Mouse (Mus musculus) hindbrain, embryonic 15.5 days (tissue): Measurements from ENCODE around the gene Trim11. TPM values are rescaled to one million over a fixed set of nuclear protein-coding genes. Genes with fewer than 3 reads are reported as not detected.

Experiments
- ATAC-seq: fragments of 200-750 bp; cut with Nextera tagmentation; 2 replicates; pipeline ENCODE4 v1.8.0; 2017; ENCODE audit warnings: low read depth, moderate number of reproducible peaks, moderate TSS enrichment; ENCODE audit not compliant: low FRiP score
- H3K27ac ChIP-seq: fragments of 300-500 bp; sonication (generic); replicated peaks from 2 replicates; pipeline ENCODE4 v1.5.1; 2015; ENCODE audit warnings: mild to moderate bottlenecking, inconsistent platforms
- H3K27me3 ChIP-seq: fragments of 300-500 bp; sonication (generic); 2 replicates; pipeline ENCODE4 v1.6.1; 2015; ENCODE audit warnings: control low read depth, inconsistent platforms
- H3K36me3 ChIP-seq: fragments of 300-500 bp; sonication (generic); 2 replicates; pipeline ENCODE4 v1.6.1; 2015; ENCODE audit warnings: control low read depth, inconsistent platforms
- H3K4me1 ChIP-seq: fragments of 300-500 bp; sonication (generic); replicated peaks from 2 replicates; pipeline ENCODE4 v1.6.1; 2015; ENCODE audit warnings: control low read depth, inconsistent platforms
- H3K4me2 ChIP-seq: fragments of 300-500 bp; sonication (generic); 2 replicates; pipeline ENCODE4 v1.6.1; 2015; ENCODE audit warnings: moderate library complexity, mild to moderate bottlenecking, inconsistent platforms
- H3K4me3 ChIP-seq: fragments of 300-500 bp; sonication (generic); 2 replicates; pipeline ENCODE4 v1.5.1; 2015; ENCODE audit warnings: mild to moderate bottlenecking, inconsistent platforms
- H3K9ac ChIP-seq: fragments of 300-500 bp; sonication (generic); 2 replicates; pipeline ENCODE4 v1.6.1; 2015; ENCODE audit warnings: inconsistent platforms
- H3K9me3 ChIP-seq: fragments of 300-500 bp; sonication (generic); 2 replicates; pipeline ENCODE4 v1.6.1; 2016; ENCODE audit warnings: control low read depth, inconsistent platforms
- WGBS: fragments of 180-500 bp; shearing (Covaris S2); methylation state at CpG from one replicate; pipeline ENCODE4 v1.1.7; 2015; 5-methylcytosine and 5-hydroxymethylcytosine counted together
- polyA plus RNA-seq: library from polyadenylated mRNA; unstranded; fragments of >200 nt; fragmentation: Nextera tagmentation; extraction: Ambion mirVana; gene quantifications from 2 replicates; pipeline ENCODE4 v1.2.1, GENCODE M21; 2015

The Trim11 gene
- polyA plus RNA-seq, result 19.3 and 20.7 TPM in 2 replicates

DNA sequence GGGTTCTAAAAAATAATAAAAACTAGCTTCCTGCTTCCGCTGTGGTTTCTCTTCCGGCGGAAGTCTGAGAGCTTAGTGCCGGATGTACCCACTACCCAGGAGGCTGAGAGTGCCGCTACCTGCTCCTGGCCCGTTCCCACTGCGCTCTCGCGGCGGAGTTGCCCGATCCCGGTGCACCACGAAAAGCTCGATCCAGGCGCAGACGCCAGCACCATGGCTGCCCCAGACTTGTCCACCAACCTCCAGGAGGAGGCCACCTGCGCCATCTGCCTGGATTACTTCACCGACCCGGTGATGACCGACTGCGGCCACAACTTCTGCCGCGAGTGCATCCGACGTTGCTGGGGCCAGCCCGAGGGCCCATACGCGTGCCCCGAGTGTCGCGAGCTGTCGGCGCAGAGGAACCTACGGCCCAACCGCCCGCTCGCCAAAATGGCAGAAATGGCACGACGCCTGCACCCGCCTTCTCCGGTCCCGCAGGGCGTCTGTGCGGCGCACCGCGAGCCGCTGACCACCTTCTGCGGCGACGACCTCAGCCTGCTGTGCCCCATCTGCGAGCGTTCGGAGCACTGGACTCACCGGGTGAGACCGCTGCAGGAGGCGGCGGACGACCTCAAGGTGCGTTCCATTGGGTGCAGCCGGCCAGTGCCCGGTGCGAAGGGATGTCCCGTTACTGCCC, at the start of gene Trim11:
TSS of gene Trim11 (plus strand) at position 67 of the 679 bp plus-strand sequence.
- peak within 1 kb of the TSS; percentile 95 for H3K9ac ChIP-seq
- under 1% methylated on average over 64 of the region's 64 CpGs for WGBS
- H3K4me1 ChIP-seq, result peaks cover 52% of the 10 kb centered on the region
- no peaks in the 10 kb centered on the region for H3K27me3 ChIP-seq
- 0 out of 2 replicates have a peak, but pooled peaks cover 8% of the 10 kb centered on the region for H3K36me3 ChIP-seq
- peak within 1 kb of the TSS; percentile 97 for H3K4me3 ChIP-seq
- peak; percentile 78 for ATAC-seq
- no peaks in the 10 kb centered on the region for H3K9me3 ChIP-seq
- peak within 1 kb of the TSS; percentile 95 for H3K4me2 ChIP-seq
- peak within 1 kb of the TSS; percentile 73 for H3K27ac ChIP-seq

DNA sequence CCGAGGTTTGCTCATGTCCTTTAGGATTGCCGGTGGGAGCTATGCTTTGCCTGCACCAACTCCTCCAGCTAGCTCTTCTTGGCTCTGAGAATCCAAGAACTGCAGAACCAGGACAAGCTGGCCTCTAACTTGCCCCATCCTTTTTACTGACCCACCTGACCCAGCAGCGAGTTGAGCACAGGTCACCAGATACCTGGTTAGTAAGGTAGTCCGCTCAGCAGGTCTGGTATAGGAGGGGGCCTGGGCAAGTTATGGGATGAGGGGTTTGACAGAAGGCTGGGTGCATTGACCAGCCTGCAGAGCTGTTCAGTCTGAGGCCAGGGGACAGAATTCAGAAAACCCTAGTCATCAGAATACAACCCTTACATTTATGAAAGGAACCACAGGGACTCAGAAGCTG, 48.8 kb upstream of the Trim11 start:
- Histone ChIP-seq H3K36me3 (peaks cover 32% of the 10 kb centered on the region), H3K4me1 (peaks cover 6% of the 10 kb centered on the region; the same call in 1 of the 2 replicates), H3K27me3 (no peaks in the 10 kb centered on the region), H3K9ac (no peak overlapping the region), H3K9me3 (no peaks in the 10 kb centered on the region), H3K27ac (no peak overlapping the region), H3K4me2 (no peak overlapping the region), H3K4me3 (no peak overlapping the region)
- no peak for ATAC-seq
- WGBS, result 69% methylated on average over 4 of the region's 4 CpGs

DNA sequence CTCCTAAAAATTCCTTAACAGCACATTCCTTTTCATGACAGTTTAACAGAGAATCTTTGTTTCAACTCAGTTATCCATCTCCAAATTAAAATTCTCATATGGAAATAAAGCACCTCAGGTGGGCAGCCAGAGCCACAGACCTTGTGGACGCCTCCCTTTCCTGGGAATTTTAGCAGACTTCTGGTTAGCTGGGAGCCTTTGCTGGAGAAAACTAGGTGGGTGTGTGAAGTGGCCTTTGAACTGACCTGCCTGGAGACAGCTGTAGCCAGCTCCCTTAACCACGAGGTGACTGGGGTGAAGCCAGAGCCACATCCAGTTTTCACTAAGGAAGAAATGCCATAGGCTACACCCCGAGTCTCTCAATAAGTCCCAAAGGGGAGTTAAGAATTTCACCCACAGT, 48.3 kb upstream of the Trim11 start:
- 67% methylated on average over 3 of the region's 3 CpGs for WGBS

DNA sequence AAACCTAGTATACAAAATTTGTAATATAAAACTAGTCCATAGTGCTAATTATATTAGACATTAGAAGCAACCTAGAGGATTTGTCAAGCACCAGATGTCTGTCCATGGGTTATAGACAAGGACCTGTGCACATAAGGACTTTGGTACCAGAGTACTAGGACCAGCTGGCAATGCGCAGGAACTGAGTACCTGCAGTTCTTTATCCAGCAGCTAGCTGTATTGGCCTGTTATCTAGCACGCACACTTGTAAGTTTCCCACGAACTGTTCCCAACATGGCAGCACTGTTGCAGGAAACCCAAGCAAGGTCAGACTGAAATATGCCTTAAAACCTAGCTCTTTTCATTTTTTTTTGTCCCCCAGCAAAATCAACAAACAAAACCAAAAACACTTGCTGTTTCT, 47.6 kb upstream of the Trim11 start:
- H3K4me2 ChIP-seq, result no peak overlapping the region
- WGBS, result 96% methylated on average over 3 of the region's 3 CpGs
- H3K4me1 ChIP-seq, result peaks cover 6% of the 10 kb centered on the region; the same call in 1 of the 2 replicates
- no peak overlapping the region for H3K9ac ChIP-seq
- no peak for ATAC-seq
- no peaks in the 10 kb centered on the region for H3K9me3 ChIP-seq
- no peak overlapping the region for H3K4me3 ChIP-seq
- no peak overlapping the region for H3K27ac ChIP-seq
- no peaks in the 10 kb centered on the region for H3K27me3 ChIP-seq
- H3K36me3 ChIP-seq, result peaks cover 42% of the 10 kb centered on the region

More for the DNA sequence above, 48.3 kb upstream of the Trim11 start:
- no peaks in the 10 kb centered on the region for H3K27me3 ChIP-seq
- no peak overlapping the region for H3K27ac ChIP-seq
- H3K4me3 ChIP-seq, result no peak overlapping the region
- peaks cover 6% of the 10 kb centered on the region; the same call in 1 of the 2 replicates for H3K4me1 ChIP-seq
- no peaks in the 10 kb centered on the region for H3K9me3 ChIP-seq
- no peak overlapping the region for H3K9ac ChIP-seq
- no peak for ATAC-seq
- H3K4me2 ChIP-seq, result no peak overlapping the region
- H3K36me3 ChIP-seq, result peaks cover 38% of the 10 kb centered on the region

DNA sequence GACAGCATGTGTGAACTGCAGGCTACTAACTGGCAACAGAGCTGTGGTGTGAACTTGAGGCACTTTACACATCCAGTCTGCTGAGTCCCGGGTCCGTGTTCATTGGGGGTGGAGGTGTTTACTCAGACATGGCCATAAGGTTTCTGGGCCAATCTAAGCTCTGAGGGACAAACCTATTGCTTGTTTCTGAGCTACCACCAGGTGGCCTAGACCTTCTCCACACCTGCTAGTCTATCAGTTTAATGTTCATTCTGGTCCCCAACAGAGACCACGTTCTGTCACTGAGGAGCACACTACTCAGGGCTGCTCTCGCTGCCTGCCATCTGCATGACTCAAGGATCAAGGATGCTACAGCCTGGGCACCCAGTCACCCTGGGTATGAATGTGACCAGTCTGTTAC, 46.3 kb upstream of the Trim11 start:
- WGBS, result 83% methylated on average over 4 of the region's 4 CpGs
- H3K4me3 ChIP-seq, result no peak overlapping the region
- no peak overlapping the region for H3K9ac ChIP-seq
- no peaks in the 10 kb centered on the region for H3K9me3 ChIP-seq
- H3K4me1 ChIP-seq, result peaks cover 17% of the 10 kb centered on the region
- no peaks in the 10 kb centered on the region for H3K27me3 ChIP-seq
- ATAC-seq, result no peak
- H3K36me3 ChIP-seq, result peaks cover 53% of the 10 kb centered on the region
- no peak overlapping the region for H3K4me2 ChIP-seq
- no peak overlapping the region for H3K27ac ChIP-seq

DNA sequence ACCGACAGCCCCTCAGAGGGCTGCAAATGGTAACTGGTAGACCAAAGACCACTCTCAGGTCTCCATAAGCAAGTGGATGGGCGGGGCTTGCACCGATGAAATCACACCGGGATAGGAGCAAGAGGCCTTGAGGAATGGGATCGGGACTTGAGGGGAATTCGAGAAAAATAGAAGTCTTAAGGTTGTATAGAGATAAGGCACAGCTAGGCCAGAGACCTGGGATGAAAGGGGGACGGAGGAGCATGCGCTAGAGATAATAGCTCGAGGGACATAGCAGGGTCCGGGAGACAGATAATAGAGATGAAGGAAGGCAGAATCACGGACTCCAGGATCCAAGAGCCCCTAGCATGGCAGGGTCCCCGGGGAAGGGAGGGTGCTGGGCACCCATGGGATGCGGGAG, 40.0 kb upstream of the Trim11 start:
- Histone ChIP-seq H3K9me3 (no peaks in the 10 kb centered on the region), H3K27ac (peak overlapping the region; percentile 95), H3K4me3 (peak overlapping the region; percentile 97), H3K4me1 (peaks cover 34% of the 10 kb centered on the region), H3K4me2 (peak overlapping the region; percentile 71), H3K27me3 (no peaks in the 10 kb centered on the region), H3K9ac (peak overlapping the region; percentile 99), H3K36me3 (peaks cover 35% of the 10 kb centered on the region)
- WGBS, result under 1% methylated on average over 13 of the region's 13 CpGs
- peak; percentile 0; the same call in 1 of the 2 replicates for ATAC-seq

DNA sequence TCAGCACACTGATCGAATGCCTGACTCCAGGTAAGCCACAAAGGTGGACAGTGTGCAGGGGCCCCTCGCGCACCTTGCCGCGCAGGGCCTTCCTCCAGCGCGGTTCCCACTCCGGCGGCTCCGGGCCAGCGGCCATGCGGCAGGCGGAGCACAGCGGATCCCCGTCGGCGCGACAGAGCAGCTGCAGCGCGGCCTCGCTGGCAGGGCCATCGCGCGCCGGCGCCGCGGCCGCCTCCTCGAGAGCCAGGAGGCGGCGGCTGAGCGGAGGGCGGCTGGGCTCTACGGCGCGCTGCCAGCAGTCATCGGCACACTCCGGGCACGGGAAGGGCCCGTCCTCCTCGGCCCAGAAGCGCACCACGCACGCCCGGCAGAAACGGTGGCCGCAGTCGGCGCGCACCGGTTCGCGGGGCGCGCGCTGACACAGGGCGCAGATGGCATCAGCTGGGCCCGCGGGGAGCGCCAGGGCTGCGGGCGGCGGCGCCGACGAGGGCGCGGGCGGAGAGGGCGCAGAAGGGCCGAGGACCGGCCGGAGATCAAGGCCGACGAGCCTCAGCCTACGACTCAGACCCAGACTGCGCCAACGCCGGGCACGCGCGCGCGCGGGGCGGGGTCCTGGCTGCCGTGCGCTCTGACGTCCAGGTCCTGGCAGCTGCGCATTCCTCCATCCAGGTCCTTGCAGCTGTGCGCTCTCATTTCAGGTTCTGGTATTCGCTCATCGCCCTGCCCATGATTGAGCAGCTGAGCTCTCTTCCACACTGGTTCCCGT, 39.4 kb upstream of the Trim11 start, which contains the start of gene Rnf187:
TSS of gene Rnf187 (minus strand) at position 595 of the 766 bp plus-strand sequence.
- H3K9me3 ChIP-seq, result no peaks in the 10 kb centered on the region
- H3K27me3 ChIP-seq, result no peaks in the 10 kb centered on the region
- under 1% methylated on average over 94 of the region's 95 CpGs for WGBS
- H3K36me3 ChIP-seq, result peaks cover 30% of the 10 kb centered on the region
- peak within 1 kb of the TSS; percentile 97 for H3K4me3 ChIP-seq
- H3K27ac ChIP-seq, result peak within 1 kb of the TSS; percentile 95
- peak within 1 kb of the TSS; percentile 99 for H3K9ac ChIP-seq
- peak within 1 kb of the TSS; percentile 71 for H3K4me2 ChIP-seq
- peaks cover 34% of the 10 kb centered on the region for H3K4me1 ChIP-seq
- peak; percentile 96 for ATAC-seq

DNA sequence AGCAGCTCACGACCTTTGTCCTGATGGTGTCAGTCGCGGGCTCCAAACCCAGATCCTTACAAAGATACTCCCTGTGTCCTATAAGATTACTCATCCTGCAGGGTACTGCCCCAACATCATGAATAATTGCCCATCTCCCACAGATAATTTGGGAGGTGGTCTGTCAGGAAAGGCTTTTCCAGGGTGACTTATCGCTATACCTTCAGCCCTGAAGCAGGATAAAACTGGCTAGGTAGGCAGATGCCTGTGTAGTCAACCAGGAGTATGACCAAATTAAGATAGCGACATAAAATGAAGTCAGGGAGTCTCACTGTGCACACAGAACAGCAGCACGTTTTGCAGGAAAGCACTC, 38.8 kb upstream of the Trim11 start:
- ATAC-seq, result no peak; the same call in 1 of the 2 replicates
- Histone ChIP-seq H3K9ac (peak overlapping the region; percentile 99), H3K4me2 (peak overlapping the region; percentile 71), H3K36me3 (peaks cover 24% of the 10 kb centered on the region), H3K9me3 (no peaks in the 10 kb centered on the region), H3K4me3 (peak overlapping the region; percentile 97), H3K4me1 (peaks cover 34% of the 10 kb centered on the region), H3K27me3 (no peaks in the 10 kb centered on the region), H3K27ac (peak overlapping the region; percentile 95)
- 11% methylated on average over 6 of the region's 6 CpGs for WGBS

DNA sequence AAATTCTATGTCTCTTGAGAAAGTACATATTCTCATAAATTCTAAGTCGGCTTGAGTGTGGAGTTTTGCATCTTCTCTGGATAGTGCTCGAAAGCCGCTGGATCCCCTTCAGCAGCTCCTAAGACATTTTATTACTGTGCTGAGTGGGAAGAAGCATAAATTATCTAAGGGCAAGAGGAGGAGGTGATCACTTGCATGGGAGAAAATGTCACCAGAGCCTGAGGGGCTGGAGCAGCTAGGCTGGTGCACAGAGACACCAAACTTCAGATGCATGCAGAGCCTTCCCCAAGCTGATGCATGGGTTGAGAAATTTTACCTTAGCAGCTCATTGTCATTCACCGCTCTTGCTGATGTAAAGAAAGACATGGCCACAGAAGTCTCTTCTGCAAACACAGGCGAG, 33.8 kb upstream of the Trim11 start:
- Histone ChIP-seq H3K4me2 (no peak overlapping the region), H3K36me3 (no peaks in the 10 kb centered on the region), H3K4me3 (no peak overlapping the region), H3K27ac (no peak overlapping the region), H3K9ac (no peak overlapping the region), H3K27me3 (no peaks in the 10 kb centered on the region), H3K4me1 (peaks cover 11% of the 10 kb centered on the region), H3K9me3 (no peaks in the 10 kb centered on the region)
- ATAC-seq, result no peak
- WGBS, result 79% methylated on average over 5 of the region's 5 CpGs

DNA sequence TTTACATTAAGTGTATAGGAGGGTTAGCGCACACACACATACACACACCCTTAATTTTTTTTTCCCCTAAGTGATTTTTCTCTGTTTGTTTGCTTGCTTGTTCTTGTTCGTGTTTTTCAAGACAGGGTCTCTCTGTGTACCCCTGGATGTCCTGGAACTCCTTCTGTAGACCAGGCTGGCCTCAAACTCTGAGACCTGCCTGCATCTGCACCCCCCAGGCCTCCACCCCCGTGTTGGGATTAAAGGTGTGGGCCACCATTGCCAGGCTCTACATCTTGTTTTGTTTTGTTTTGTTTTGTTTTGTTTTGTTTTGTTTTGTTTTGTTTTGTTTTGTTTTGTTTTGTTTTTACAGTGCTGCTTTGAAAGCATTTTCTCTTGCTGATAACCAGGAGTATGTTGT, 30.6 kb upstream of the Trim11 start:
- no peak for ATAC-seq
- H3K27ac ChIP-seq, result peak overlapping the region; percentile 99
- H3K4me3 ChIP-seq, result peak overlapping the region; percentile 51
- H3K4me1 ChIP-seq, result peaks cover 24% of the 10 kb centered on the region
- WGBS, result 79% methylated on average over 3 of the region's 3 CpGs
- no peaks in the 10 kb centered on the region for H3K9me3 ChIP-seq
- no peaks in the 10 kb centered on the region for H3K27me3 ChIP-seq
- H3K4me2 ChIP-seq, result peak overlapping the region; percentile 72
- H3K9ac ChIP-seq, result peak overlapping the region; percentile 72; the same call in 1 of the 2 replicates
- H3K36me3 ChIP-seq, result no peaks in the 10 kb centered on the region

DNA sequence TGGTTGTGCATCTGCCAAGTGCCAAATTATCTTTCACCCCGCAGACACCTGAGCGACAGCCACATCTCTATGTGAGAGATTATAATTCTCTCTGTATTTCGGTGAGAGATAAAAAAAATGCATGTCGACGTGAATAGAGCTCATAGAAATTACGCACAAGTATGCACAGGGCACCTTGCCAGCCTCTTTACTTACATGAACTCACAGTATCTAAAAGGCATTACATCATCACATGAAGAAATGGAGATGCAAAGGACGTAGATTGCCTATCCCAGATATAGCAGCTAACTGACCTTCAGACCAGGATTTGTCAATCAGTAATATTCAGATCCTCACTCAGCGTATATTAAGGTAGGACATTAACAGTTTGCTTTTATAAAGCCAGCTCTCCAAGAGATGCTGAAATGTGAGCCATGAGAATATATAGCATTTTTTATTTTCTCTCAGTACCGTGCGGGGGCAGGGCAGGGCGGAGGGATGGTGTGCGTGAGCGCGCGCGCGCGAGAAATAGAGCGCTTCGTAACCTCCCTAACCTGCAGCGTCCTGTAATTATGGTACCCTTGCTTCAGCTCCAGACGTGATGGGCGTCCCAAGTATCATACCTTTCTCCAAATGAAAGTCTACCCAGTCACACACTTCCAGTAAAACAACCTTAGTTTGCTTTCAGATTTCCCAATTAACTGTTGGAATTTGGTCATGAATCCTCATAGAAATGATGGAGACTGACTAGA, 29.9 kb upstream of the Trim11 start:
- peak overlapping the region; percentile 72 for H3K4me2 ChIP-seq
- no peaks in the 10 kb centered on the region for H3K27me3 ChIP-seq
- H3K9ac ChIP-seq, result peak overlapping the region; percentile 72
- H3K36me3 ChIP-seq, result no peaks in the 10 kb centered on the region
- WGBS, result 6% methylated on average over 23 of the region's 23 CpGs
- ATAC-seq, result peak; percentile 68
- peak overlapping the region; percentile 51 for H3K4me3 ChIP-seq
- peak overlapping the region; percentile 99 for H3K27ac ChIP-seq
- no peaks in the 10 kb centered on the region for H3K9me3 ChIP-seq
- H3K4me1 ChIP-seq, result peaks cover 28% of the 10 kb centered on the region
